Mouse (Mus musculus): ENCODE results near the gene Dync1h1.

Dync1h1 gene

GRCm38 (mm10) chr12:110601241-110602218, at the start of gene Dync1h1:
Gene Dync1h1, plus strand, starts transcription at chr12:110601452.
- peak; percentile 84 for DNase-seq (ENCODE audit: low read depth)

- no peak for DNase-seq (ENCODE audit: low read depth)
Observed at GRCm38 (mm10) chr12:110552113-110552512, 49.1 kb upstream of the Dync1h1 start.

- no peak for DNase-seq (ENCODE audit: low read depth)
Observed at GRCm38 (mm10) chr12:110553362-110553761, 47.9 kb upstream of the Dync1h1 start.

- no peak for DNase-seq (ENCODE audit: low read depth)
Observed at GRCm38 (mm10) chr12:110555536-110556240, 45.6 kb upstream of the Dync1h1 start.

GRCm38 (mm10) chr12:110556861-110557628, 44.2 kb upstream of the Dync1h1 start:
- DNase-seq (ENCODE audit: low read depth): no peak

- DNase-seq (ENCODE audit: low read depth): no peak
Observed at GRCm38 (mm10) chr12:110558175-110558574, 43.1 kb upstream of the Dync1h1 start.

GRCm38 (mm10) chr12:110563383-110563782, 37.9 kb upstream of the Dync1h1 start:
- DNase-seq (ENCODE audit: low read depth): no peak

GRCm38 (mm10) chr12:110564848-110565247, 36.4 kb upstream of the Dync1h1 start:
- DNase-seq (ENCODE audit: low read depth): no peak

GRCm38 (mm10) chr12:110566366-110566765, 34.9 kb upstream of the Dync1h1 start:
- no peak for DNase-seq (ENCODE audit: low read depth)

GRCm38 (mm10) chr12:110571050-110571449, 30.2 kb upstream of the Dync1h1 start:
- DNase-seq (ENCODE audit: low read depth): no peak

- DNase-seq (ENCODE audit: low read depth): no peak
Observed at GRCm38 (mm10) chr12:110572351-110572750, 28.9 kb upstream of the Dync1h1 start.

- DNase-seq (ENCODE audit: low read depth): no peak
Observed at GRCm38 (mm10) chr12:110573635-110574034, 27.6 kb upstream of the Dync1h1 start.

GRCm38 (mm10) chr12:110575926-110576325, 25.3 kb upstream of the Dync1h1 start:
- DNase-seq (ENCODE audit: low read depth): no peak

GRCm38 (mm10) chr12:110578333-110578732, 22.9 kb upstream of the Dync1h1 start:
- DNase-seq (ENCODE audit: low read depth): no peak

- no peak for DNase-seq (ENCODE audit: low read depth)
Observed at GRCm38 (mm10) chr12:110588622-110589021, 12.6 kb upstream of the Dync1h1 start.

GRCm38 (mm10) chr12:110590804-110591259, 10.4 kb upstream of the Dync1h1 start:
- DNase-seq (ENCODE audit: low read depth): no peak

- peak; percentile 99 for DNase-seq (ENCODE audit: low read depth)
Observed at GRCm38 (mm10) chr12:110591260-110591883, 9.9 kb upstream of the Dync1h1 start.

GRCm38 (mm10) chr12:110598527-110598926, 2.7 kb upstream of the Dync1h1 start:
- peak; percentile 77 for DNase-seq (ENCODE audit: low read depth)

- no peak for DNase-seq (ENCODE audit: low read depth)
Observed at GRCm38 (mm10) chr12:110599791-110600190, 1.5 kb upstream of the Dync1h1 start.

GRCm38 (mm10) chr12:110600225-110600991, 844 bp upstream of the Dync1h1 start:
- DNase-seq (ENCODE audit: low read depth): no peak

GRCm38 (mm10) chr12:110606161-110606560, 4.9 kb downstream of the Dync1h1 start:
- peak; percentile 26 for DNase-seq (ENCODE audit: low read depth)

All from c-Kit-positive CD71-negative TER-119-negative erythroid progenitor cells, embryonic 14.5 days (primary cell).